Mouse (Mus musculus) erythroid progenitor cell, adult 5-6 weeks (primary cell): Measurements from ENCODE around the gene Kif1bp. TPM values are rescaled to one million over a fixed set of nuclear protein-coding genes. Genes with fewer than 3 reads are reported as not detected.
"Not testable (repeated sequence)": the region's sequence is repeated elsewhere in the genome, so short reads cannot be mapped to it uniquely, and the experiment has no call there.

Experiments used
- ATAC-seq: replicated peaks from 2 replicates; pipeline ENCODE4 v1.8.0; 2016; ENCODE audit warnings: moderate number of reproducible peaks, mild to moderate bottlenecking, moderate TSS enrichment, inconsistent platforms; ENCODE audit not compliant: poor library complexity, low FRiP score, severe bottlenecking
- total RNA-seq, 2 experiments: library from RNA; stranded (forward) in 1 of 2; stranded (reverse) in 1 of 2; fragments of 150-400 nt in 1 of 2; fragments of 186-747, 209-891 nt in 1 of 2; gene quantifications; 2 replicates each; pipeline versions ENCODE4 v1.2.3 to v1.2.4; 2015 to 2017; ENCODE audit warnings: low replicate concordance in 2 of 2

The Kif1bp gene
- total RNA-seq, 2 experiments from 2014 or later: 14.0 to 16.8 TPM

GRCm38 (mm10) chr10:62521763-62522162, 56.5 kb downstream of the Kif1bp start:
- peak; percentile 50; the same call in 1 of the 2 replicates for ATAC-seq

GRCm38 (mm10) chr10:62520911-62521310, 57.3 kb downstream of the Kif1bp start:
- 0 out of 2 replicates have a peak, but pooled peaks have one; percentile 37 for ATAC-seq

- ATAC-seq: no peak
Measured at GRCm38 (mm10) chr10:62517511-62517910, 60.7 kb downstream of the Kif1bp start.

GRCm38 (mm10) chr10:62512855-62513254, 65.4 kb downstream of the Kif1bp start:
- ATAC-seq: no peak

GRCm38 (mm10) chr10:62511528-62511927, 66.7 kb downstream of the Kif1bp start:
- no peak for ATAC-seq

DNA sequence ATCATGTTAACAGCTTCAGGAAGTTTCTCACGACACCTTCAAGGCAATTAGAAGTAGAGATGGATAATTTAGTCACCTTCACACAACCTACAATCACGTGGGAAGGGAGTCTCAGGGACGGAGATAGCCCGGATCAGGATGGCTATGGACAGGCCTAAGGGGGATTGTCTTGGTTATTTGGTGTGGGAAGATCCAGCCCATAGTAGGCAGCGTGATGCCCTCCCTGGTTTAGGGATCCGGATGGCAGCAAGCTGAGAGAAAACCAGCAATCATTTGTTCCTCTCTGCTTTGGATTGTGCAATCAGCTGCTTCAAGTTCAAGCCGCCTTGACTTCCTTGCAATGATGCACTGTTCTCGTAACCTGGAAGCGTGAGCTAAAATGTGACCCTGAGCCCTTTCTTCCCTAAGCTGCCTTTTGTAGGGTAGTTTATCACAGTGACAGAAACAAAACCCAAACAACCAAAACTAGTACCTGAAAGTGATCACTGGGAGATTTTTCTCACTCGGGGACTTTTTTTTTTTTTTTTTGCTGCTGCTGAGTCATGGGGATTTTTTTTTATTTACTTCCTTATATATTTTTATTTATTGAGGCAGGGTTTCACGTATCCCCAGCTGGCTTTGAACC, 69.1 kb downstream of the Kif1bp start:
- no peak for ATAC-seq

GRCm38 (mm10) chr10:62508459-62508858, 69.8 kb downstream of the Kif1bp start:
- ATAC-seq: 0 out of 2 replicates have a peak, but pooled peaks have one; percentile 5

DNA sequence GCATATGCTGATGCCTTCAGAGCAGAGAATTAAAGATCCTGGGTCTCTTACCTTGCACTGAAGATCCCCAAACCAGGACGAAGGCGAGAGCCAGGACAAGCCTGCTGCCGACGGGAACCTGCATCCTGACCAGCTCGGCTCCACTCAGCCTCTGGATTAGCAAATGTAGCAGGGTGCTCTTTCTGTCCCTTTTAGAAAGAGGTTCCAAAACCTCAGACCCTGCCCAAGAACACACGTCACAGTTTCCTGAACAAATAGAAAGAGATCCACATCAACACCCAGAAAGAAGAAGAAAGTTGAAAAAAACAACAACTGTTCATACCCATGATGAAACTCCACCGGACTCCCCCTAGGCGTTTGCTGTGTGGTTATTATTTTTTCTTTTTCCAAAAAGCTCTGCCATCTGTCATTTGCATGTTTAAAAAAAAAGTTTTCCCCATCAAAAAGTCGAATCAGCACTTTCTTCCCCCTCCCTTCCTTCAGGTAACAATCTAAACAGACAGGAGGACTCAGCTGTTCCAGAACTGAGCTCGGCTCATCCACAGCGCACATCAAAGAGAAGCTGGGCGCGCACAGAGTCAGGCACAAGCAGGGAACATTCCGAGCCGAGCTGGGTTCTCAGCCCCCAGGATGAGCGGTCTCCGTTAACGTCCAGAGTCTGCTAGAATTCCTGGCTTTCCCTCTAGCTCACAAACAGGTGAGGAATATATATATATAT, 70.5 kb downstream of the Kif1bp start:
- ATAC-seq: peak; percentile 54

DNA sequence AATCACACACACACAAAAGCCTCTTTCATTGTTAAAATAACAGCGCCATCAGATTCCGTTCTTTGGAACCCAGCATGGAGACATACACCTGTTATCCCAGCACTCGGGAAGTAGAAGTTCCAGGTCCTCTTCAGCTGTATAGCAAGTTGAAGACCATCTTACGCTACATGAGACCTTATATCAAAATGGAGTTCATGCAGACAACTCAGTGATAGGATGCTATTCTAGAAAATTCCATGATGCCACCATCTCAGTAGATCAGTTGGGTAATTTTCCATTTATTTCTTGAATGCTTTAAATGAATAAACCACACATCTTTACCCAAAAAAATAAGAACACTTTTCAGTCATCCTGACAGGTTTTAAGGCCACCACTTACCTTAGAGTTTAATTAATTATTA, 71.2 kb downstream of the Kif1bp start:
- no peak for ATAC-seq

- ATAC-seq: peak; percentile 50
Measured at GRCm38 (mm10) chr10:62506019-62506556, 72.2 kb downstream of the Kif1bp start.

DNA sequence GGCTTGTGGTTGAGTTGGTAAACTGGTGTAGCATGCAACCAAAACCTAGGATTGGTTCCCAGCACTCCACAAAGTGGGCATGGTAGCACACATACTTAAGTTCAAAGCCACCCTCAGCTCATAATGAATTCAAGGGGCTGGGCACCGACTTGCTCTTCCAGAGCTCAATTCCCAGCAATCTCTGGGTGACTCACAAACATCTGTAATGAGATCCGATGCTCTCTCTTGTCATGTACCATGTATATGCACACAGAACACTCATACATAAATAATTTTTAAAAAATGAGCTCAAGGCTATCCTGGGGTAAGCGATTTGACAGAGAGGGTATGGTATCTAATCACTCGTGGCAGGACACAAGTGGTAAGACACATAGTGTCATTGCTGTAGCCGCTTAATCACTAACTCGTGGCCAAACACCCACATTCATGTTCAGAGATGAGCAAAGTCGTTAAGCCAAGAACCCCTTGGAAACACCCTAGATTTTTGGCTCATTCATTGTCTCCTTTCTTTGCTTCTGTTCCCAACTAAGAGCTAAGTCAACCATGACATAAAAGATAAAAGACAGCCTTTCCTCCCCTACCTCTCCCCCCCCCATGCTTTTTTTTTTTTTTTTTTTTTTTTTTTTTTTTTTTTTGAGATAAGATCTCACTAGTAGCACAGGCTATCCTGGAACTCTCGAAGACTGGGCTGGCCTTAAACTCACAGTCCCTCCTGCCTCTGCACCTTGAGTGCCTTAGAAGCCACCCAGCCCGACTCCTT, 72.9 kb downstream of the Kif1bp start:
- peak; percentile 1; the same call in 1 of the 2 replicates for ATAC-seq

GRCm38 (mm10) chr10:62503836-62504628, 74.2 kb downstream of the Kif1bp start:
- ATAC-seq: 0 out of 2 replicates have a peak, but pooled peaks have one; percentile 35

- ATAC-seq: no peak
Measured at GRCm38 (mm10) chr10:62503353-62503752, 74.9 kb downstream of the Kif1bp start.

DNA sequence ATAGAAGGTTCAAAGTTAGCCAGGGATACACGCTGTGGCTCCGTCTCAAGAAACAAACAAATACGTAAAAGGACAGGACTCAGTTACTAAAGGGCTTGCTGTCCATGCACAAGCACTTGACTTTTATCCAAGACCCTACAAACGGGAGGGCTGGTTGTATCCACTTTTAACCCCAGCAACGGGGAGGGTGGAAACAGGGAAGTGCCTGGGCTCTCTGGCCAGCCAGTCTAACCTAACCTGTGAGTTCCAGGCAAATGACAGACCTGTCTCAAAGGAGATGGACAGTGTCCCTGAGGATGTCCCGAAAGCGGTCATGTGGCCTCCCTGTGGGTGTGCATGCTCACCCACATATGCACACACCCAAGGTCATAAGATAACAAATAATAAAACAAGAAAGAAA, 76.3 kb downstream of the Kif1bp start:
- ATAC-seq: no peak

GRCm38 (mm10) chr10:62500916-62501615, 77.2 kb downstream of the Kif1bp start:
- no peak for ATAC-seq

DNA sequence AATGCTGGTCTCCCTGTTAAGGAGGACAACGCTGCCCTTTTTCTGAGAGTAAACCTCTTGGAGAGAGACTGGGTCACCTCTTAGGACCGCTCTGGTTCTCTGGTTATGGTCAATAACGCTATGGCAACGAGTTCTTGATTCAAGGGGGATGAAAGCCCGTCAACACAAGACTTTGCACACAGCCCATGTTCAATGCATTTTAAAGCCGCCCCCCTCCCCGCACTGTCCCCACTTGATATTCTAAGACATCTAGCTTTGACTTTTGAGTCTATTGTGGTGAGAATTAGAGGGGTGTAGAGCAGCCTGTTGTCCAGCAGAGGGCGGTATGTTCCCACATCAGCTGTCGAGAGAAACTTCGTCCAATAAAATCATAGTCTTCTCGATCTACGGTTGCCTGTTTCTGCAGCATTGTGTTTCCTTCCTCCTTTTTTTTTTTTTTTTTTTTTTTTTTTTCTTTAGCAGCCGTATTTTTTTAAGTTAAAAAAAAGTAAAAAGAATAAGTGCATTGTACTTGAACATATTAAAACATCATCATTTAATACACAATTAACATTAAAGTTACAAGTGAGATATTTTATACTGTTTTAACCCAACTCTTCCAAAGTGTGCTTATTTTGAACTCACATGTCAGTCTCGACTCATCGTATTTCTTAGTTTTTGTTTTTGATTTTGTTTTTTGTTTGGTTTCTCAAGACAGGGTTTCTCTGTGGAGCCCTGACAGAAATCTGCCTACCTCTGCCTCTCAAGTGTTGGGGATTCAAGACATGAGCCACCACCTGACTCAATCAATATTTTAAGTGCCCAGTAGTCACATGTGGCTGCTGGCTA, 78.0 kb downstream of the Kif1bp start:
- ATAC-seq: peak; percentile 77

GRCm38 (mm10) chr10:62491681-62492080, 86.6 kb downstream of the Kif1bp start:
- ATAC-seq: not testable (repeated sequence)
